ENCODE assay signal across 11 mouse cellular contexts in genomic region chr2:71813371-71813770, GRCm38 (mm10). TPM values are rescaled to one million over a fixed set of nuclear protein-coding genes. Genes with fewer than 3 reads are reported as not detected.
A peak's percentile ranks its signal among the peaks of the same experiment; 100 is the strongest.
DNase-seq lines count a peak whose midpoint lies in the region; ATAC-seq and TF ChIP-seq lines count a peak whose summit lies in the region.
"Had no signal": no experiment of that assay in that cellular context is flagged by ENCODE, and none has a peak within 500 bp of the region (broad histone marks: within the 10 kb centered on the region; RNA-seq: fewer than 3 reads in every experiment).

No protein-coding gene starts in this region.

- H3K9ac ChIP-seq in heart, adult 2 months (ENCODE audit: low read depth, low read length), result no peak overlapping the region
- H3K9ac ChIP-seq in liver, postnatal 0 days (replicated peaks), result no peak overlapping the region
- H3K9ac ChIP-seq in intestine, embryonic 16.5 days (ENCODE audit: low read depth, low read length), result peak overlapping the region; percentile 11; the same call in 1 of the 2 replicates
- H3K9ac ChIP-seq in neural tube, embryonic 15.5 days (replicated peaks), result no peak overlapping the region
- H3K9ac ChIP-seq: embryonic facial prominence, embryonic 12.5 days; forebrain, embryonic 12.5 days; hindbrain, embryonic 14.5 days had no signal

- no peak for TF ChIP-seq CTCF in heart, adult 2 months (IDR thresholded peaks at IDR 0.05)
- TF ChIP-seq CTCF in liver, postnatal 0 days (IDR thresholded peaks at IDR 0.05; ENCODE audit: low read depth), result no peak

- H3K9me3 ChIP-seq in liver, postnatal 0 days (ENCODE audit: low read length), result no peaks in the 10 kb centered on the region
- H3K9me3 ChIP-seq in intestine, embryonic 16.5 days (ENCODE audit: control insufficient read depth, low read length), result no peaks in the 10 kb centered on the region
- H3K9me3 ChIP-seq in neural tube, embryonic 15.5 days (replicated peaks), result 0 out of 2 replicates have a peak, but pooled peaks cover 2% of the 10 kb centered on the region
- H3K9me3 ChIP-seq: embryonic facial prominence, embryonic 12.5 days; forebrain, embryonic 12.5 days had no signal

- TF ChIP-seq EP300 in heart, adult 2 months (IDR thresholded peaks at IDR 0.05; ENCODE audit: insufficient read depth, low read depth, low read length), result no peak
- TF ChIP-seq EP300 in liver, postnatal 0 days (IDR thresholded peaks at IDR 0.05; ENCODE audit: low read depth), result no peak

- DNase-seq in heart, adult 2 months, result no peak
- DNase-seq in heart, adult 9 months (ENCODE audit: low spot score in 2 of 2), result no peak
- DNase-seq in liver, postnatal 0 days, result no peak
- no peak for DNase-seq in liver
- peak; percentile 56 for DNase-seq in thymus, postnatal 25 days
- DNase-seq in adrenal gland, postnatal 4 days (ENCODE audit: low spot score in 2 of 2), result no peak

- 43% methylated on average over 7 of the region's 8 CpGs for WGBS in heart, adult 2 months
- WGBS in liver, postnatal 0 days (ENCODE audit: insufficient replicate concordance), result 51% methylated on average over 5 of the region's 8 CpGs
- WGBS in intestine, embryonic 16.5 days, result 55% methylated on average over 7 of the region's 8 CpGs
- 85% methylated on average over 5 of the region's 8 CpGs for WGBS in neural tube, embryonic 15.5 days

- no peaks in the 10 kb centered on the region; the same call in none of the 2 replicates for H3K36me3 ChIP-seq in heart, adult 2 months (ENCODE audit: control insufficient read depth, insufficient read depth, low read length)
- H3K36me3 ChIP-seq in liver, postnatal 0 days (replicated peaks; ENCODE audit: insufficient read depth, low read length), result no peaks in the 10 kb centered on the region
- H3K36me3 ChIP-seq in intestine, embryonic 16.5 days (ENCODE audit: control insufficient read depth, insufficient read depth, low read length), result no peaks in the 10 kb centered on the region
- H3K36me3 ChIP-seq in neural tube, embryonic 15.5 days, result no peaks in the 10 kb centered on the region
- H3K36me3 ChIP-seq: embryonic facial prominence, embryonic 12.5 days; forebrain, embryonic 12.5 days had no signal

- H3K79me2 ChIP-seq in heart, adult 2 months (replicated peaks; ENCODE audit: control insufficient read depth, insufficient read depth, low read length), result no peaks in the 10 kb centered on the region

- no peak for ATAC-seq in liver, postnatal 0 days
- ATAC-seq in intestine, embryonic 16.5 days, result peak; percentile 22
- no peak for ATAC-seq in neural tube, embryonic 15.5 days (ENCODE audit: low FRiP score)

- H3K4me2 ChIP-seq in liver, postnatal 0 days (ENCODE audit: low read depth, low read length), result no peak overlapping the region
- no peak overlapping the region for H3K4me2 ChIP-seq in intestine, embryonic 16.5 days (ENCODE audit: low read depth, low read length)
- no peak overlapping the region for H3K4me2 ChIP-seq in neural tube, embryonic 15.5 days
- H3K4me2 ChIP-seq: embryonic facial prominence, embryonic 12.5 days; forebrain, embryonic 12.5 days; hindbrain, embryonic 14.5 days had no signal

- no peaks in the 10 kb centered on the region for H3K27me3 ChIP-seq in heart, adult 2 months (ENCODE audit: control insufficient read depth, insufficient read depth, low read length)
- H3K27me3 ChIP-seq in liver, postnatal 0 days (ENCODE audit: insufficient read depth, low read length), result no peaks in the 10 kb centered on the region
- no peaks in the 10 kb centered on the region for H3K27me3 ChIP-seq in intestine, embryonic 16.5 days (replicated peaks; ENCODE audit: control insufficient read depth, insufficient read depth, low read length)
- peaks cover 5% of the 10 kb centered on the region; the same call in 1 of the 2 replicates for H3K27me3 ChIP-seq in neural tube, embryonic 15.5 days (replicated peaks)
- H3K27me3 ChIP-seq: embryonic facial prominence, embryonic 12.5 days had no signal

- H3K4me1 ChIP-seq in heart, adult 2 months (ENCODE audit: control insufficient read depth, insufficient read depth, low read length), result peaks cover 25% of the 10 kb centered on the region
- H3K4me1 ChIP-seq in liver, postnatal 0 days (ENCODE audit: insufficient read depth), result peaks cover 40% of the 10 kb centered on the region
- peaks cover 41% of the 10 kb centered on the region for H3K4me1 ChIP-seq in intestine, embryonic 16.5 days (ENCODE audit: control insufficient read depth, insufficient read depth, low read length)
- peaks cover 8% of the 10 kb centered on the region for H3K4me1 ChIP-seq in neural tube, embryonic 15.5 days

- TF ChIP-seq POLR2A in heart, adult 2 months (IDR thresholded peaks at IDR 0.05; ENCODE audit: insufficient read depth, low read depth, low read length), result no peak

- intact Hi-C loops in heart, adult 2 months (cut with DNase I), result loop anchor here (2.0 to 5.0 kb wide), 5 partner anchors 27 to 161 kb away; no protein-coding TSS in a partner anchor

- H3K4me3 ChIP-seq in heart, adult 2 months, result no peak overlapping the region
- H3K4me3 ChIP-seq in liver, postnatal 0 days (ENCODE audit: low read depth, low read length), result no peak overlapping the region
- no peak overlapping the region for H3K4me3 ChIP-seq in intestine, embryonic 16.5 days (ENCODE audit: low read length)
- no peak overlapping the region for H3K4me3 ChIP-seq in neural tube, embryonic 15.5 days (replicated peaks)
- H3K4me3 ChIP-seq: embryonic facial prominence, embryonic 12.5 days; forebrain, embryonic 12.5 days had no signal

- peak overlapping the region; percentile 61 for H3K27ac ChIP-seq in heart, adult 2 months
- H3K27ac ChIP-seq in liver, postnatal 0 days (ENCODE audit: low read depth), result peak overlapping the region; percentile 40
- H3K27ac ChIP-seq in intestine, embryonic 16.5 days (ENCODE audit: low read length), result peak overlapping the region; percentile 81
- no peak overlapping the region for H3K27ac ChIP-seq in neural tube, embryonic 15.5 days (replicated peaks)
- H3K27ac ChIP-seq: embryonic facial prominence, embryonic 12.5 days; forebrain, embryonic 12.5 days; hindbrain, embryonic 14.5 days had no signal

RNA-seq across cellular contexts. Expression of gene Pdk1, which starts 59.7 kb away (rescaled TPM):
- 100 to 1,000 TPM; 142 to 170 TPM for total RNA-seq in heart, adult 2 months (2021)
- polyA plus RNA-seq in heart, adult 2 months (2012; rRNA removed), result 28.9 and 62.2 TPM in 2 replicates
- 24.5 and 27.1 TPM in 2 replicates for polyA plus RNA-seq in liver, postnatal 0 days (2015; fragmentation: Nextera tagmentation; extraction: Ambion mirVana)
- 62.7 and 65.5 TPM in 2 replicates for polyA plus RNA-seq in intestine, embryonic 16.5 days (2015; fragmentation: Nextera tagmentation; extraction: Ambion mirVana)
- total RNA-seq in adrenal gland, postnatal 4 days (2021), result 10 to 100 TPM; 47.4 to 60.1 TPM
- 18.4 and 26.4 TPM in 2 replicates for polyA plus RNA-seq in neural tube, embryonic 15.5 days (2015; fragmentation: Nextera tagmentation; extraction: Ambion mirVana)
